Mouse (Mus musculus): Measurements from ENCODE around the gene Adra1d.

Gene Adra1d

DNA sequence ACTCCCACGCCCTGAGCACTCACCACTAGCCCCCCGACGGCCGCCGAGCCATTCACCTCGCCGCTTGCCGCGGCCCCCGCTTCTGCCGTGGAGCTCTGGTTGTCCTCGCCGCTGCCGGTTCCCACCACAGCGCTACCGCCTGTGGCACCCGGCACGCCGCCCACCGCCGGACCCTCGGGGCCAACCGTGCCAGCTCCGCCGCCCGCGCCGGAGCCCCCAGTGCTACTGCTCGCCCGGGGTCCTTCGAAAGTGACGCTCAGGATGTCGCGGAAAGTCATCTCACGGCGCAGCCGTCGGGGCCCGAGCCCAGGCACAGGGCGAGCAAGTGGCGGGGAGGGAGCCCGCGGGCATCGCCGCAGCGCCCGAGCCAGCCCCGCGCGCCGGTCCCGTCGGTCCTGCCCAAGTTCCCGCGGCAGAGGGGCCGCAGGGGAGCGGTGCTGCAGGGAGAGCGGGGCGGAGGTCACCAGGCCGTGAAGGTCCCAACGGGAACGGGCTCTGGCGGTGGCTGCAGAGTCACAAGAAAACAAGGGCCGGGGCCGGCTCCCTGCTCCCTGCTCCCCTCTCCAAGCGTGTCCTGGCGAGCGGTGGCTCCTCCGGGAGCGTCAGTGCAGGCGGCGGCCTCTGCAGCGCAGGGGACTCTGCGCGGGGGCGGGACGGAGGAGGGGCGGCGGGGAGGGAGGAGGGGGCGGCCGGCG, at the start of gene Adra1d:
Gene Adra1d (minus strand): TSS at position 393 of the 695 bp plus-strand sequence.
- DNase-seq (ENCODE audit: low spot score in 2 of 2): no peak

DNA sequence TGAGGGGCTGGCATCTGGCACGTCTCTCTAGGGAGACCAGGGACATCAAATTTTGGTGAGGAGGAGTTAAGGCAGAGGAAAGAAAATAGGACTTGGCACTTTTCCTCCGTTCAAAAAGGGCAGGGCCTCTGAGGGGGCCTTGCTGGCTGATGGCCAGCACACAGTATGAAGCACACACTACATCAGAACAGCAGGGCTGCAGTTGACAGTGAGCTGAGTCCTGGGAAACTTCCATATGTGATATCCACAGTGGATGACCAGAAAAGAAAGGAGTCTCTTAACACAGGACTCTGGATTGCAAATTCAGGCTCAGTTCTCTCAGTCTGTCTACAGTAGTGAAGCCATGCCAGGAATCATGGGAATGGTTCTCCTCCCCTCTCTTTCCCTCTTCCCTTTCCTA, 39.8 kb upstream of the Adra1d start:
- no peak for DNase-seq (ENCODE audit: low spot score in 2 of 2)

DNA sequence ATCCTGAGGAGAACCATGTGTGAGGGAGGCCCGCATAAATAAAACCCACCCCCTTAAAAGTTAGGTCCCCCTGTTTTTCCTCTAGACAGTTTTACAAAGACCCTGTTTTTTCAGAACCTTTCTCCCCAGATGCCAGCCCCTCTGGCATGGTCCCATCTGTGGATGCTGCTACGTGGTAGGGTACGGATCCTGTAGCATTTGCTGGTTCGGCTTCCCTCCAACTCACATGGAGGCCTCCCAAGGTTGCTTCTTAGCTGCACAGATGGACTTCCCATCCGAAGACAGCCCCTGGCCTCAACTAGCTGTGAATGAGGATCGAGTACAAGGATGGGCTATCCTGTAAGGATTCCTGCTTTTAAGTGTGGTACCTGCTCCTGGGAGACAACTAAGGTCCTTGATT, 32.8 kb upstream of the Adra1d start:
- DNase-seq (ENCODE audit: low spot score in 2 of 2): no peak

DNA sequence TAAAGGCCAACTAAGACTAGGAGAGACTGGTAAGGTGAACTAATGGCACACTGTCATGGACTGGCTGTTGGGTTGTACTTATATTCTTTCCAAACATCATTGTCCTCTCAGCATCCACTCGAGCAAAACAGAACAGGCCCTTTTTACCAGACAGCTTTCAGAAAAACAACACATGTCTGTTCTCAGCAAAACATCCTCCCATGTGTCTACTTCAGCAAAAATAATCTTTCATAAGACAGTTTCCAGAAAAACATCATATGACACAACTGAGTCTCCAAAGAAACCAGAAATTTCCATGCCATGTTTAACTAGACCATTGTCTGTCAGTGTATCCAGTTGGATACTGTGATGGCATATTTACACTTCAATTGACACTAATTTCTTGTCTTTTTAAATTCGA, 25.4 kb upstream of the Adra1d start:
- no peak for DNase-seq (ENCODE audit: low spot score in 2 of 2)

DNA sequence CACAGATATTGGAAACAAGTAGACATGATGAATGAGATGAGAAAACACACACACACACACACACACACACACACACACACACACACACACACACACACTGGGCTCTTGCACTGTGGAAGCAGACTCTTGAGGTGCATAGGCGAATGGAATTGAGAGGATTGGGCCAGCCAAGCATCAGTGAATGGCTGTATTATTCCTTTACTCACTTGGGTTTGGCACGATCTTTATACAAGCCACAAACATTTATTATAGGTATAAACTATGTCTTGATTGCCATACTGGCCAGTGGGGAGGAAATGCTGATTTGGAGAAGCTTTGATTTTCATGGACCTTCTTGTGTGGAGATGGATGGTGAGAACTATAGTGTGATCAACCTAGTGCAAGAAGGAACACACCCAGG, 19.4 kb upstream of the Adra1d start:
- no peak for DNase-seq (ENCODE audit: low spot score in 2 of 2)

DNA sequence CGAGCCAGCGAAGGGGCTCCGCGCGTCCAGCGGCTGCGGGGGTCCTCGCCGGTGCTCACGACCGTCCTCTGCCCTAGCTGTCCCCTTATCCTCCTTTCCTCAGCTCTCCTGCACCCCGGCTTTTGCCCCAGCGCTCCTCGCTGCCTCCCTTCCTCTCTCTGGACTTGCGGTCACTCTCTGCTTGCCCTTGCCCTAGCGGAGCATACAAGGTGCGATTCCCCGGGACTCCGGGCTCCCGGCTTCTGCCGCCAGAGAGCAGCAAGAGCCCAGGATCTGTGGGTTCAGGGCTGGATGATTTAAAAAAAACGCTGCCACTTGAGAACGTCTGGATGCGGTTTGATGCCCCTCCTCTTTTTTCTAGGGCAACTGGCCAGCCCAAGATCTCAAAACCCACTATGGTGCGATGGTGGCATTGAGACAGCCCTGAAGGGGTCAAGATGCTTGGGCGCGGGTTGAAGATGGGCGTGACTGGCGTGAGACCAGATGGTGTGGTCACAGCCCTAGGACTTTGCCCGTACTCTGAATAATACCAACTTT, 571 bp upstream of the Adra1d start:
- peak in 1 of 2 experiments; percentile 16 for DNase-seq (ENCODE audit: low spot score in 2 of 2)

DNA sequence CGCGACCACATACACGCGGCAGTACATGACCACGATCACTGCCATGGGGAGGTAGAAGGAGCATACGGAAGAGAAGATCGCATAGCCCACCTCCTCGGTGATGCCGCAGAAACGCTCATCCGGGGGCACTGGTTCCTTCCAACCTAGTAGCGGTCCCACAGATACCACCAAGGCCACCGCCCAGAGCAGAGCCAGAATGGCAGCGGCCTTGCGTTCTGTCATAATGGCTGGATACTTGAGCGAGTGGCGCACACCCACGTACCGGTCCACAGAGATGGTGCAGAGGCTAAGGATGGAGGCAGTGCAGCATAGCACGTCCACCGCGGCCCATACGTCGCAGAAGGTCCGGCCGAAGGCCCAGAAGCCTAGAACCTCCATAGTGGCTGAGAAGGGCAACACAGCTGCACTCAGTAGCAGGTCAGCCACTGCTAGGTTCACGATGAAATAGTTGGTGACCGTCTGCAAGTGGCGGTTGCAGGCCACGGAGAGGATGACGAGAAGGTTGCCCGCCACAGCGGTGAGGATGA, 676 bp downstream of the Adra1d start:
- no peak for DNase-seq (ENCODE audit: low spot score in 2 of 2)

DNA sequence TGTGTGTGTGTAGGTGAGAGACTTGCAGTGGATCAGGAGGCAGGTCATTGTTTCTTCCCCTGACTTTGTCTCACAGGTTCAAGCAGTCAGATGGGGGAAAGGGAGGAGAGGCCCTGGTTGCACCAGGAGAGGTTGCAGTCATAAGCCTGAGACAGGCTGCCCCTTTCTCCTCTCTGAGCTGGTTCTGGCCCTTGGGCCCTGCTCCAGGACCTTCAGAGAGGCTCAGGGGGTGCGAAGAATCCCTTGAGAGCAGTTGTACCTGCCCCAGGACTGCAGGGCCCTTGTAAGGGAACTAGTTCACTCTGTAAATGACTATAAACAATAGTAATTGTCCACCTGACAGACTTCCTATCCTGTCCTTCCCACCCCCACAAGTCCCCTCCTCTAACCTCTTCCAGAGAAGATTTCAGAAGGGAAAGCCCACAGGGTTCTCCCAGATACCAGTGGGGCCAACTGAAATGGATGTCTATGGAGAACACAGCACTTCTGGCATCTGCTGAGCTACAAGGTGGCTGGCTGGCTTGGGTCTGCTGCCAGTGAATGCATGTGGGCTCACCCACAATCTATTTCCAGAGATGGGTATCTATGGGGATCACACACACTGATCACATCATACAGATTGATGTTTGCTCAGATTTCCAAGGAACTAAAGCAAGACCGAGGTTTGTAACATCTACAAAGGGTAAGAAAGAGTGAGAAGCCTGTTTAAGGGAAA, 1.7 kb downstream of the Adra1d start:
- DNase-seq (ENCODE audit: low spot score in 2 of 2): no peak

DNA sequence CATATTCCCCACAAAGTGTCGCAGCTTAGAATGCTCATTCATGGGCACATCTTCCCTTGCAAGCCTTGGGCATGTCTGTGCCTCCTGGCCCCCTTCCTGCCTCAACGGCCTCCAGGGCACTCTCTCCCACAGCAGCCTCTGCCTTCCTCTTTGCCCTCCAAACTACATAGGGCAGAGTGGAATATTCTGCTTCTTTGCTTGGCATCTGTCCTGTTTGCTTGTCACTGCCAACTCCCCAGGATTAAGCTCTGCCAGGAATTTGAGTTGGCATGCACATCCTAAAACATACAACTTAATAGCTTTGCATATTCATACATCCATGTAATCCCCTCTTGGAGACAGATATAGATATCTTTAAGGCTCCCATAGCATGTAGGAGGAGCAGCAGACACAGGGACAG, 4.2 kb downstream of the Adra1d start:
- DNase-seq (ENCODE audit: low spot score in 2 of 2): no peak

DNA sequence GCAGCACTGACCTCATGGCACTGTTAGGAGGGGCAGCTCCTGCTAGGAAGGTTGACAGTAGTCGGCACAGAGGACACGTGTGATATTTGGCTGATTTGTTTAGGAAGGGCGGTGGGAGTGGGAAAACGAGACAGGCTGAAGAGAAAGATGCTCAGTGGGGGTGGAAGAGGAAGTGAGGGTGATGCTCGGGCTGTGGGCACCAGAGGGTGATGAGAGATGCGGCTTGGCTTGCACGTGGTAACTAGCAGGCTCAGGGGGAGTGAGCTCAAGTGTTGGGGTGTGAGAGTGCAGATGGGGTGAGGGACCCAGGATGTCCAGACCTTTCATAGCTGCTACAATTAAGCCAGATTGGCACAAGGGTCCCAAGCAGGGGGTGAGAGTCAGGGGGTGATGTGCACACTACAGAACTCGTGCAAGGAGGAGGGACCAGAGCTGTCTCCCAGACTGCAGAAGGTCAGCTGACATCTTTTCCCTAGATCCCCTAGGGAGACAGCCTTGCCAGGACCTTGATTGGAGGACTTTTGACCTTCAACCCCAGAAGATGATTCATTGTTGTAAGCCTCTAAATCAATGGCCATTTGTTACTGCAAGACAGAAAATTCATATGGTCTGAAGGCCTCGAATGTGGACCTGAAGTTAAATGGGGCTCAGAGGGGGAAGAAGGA, 9.2 kb downstream of the Adra1d start:
- no peak for DNase-seq (ENCODE audit: low spot score in 2 of 2)

DNA sequence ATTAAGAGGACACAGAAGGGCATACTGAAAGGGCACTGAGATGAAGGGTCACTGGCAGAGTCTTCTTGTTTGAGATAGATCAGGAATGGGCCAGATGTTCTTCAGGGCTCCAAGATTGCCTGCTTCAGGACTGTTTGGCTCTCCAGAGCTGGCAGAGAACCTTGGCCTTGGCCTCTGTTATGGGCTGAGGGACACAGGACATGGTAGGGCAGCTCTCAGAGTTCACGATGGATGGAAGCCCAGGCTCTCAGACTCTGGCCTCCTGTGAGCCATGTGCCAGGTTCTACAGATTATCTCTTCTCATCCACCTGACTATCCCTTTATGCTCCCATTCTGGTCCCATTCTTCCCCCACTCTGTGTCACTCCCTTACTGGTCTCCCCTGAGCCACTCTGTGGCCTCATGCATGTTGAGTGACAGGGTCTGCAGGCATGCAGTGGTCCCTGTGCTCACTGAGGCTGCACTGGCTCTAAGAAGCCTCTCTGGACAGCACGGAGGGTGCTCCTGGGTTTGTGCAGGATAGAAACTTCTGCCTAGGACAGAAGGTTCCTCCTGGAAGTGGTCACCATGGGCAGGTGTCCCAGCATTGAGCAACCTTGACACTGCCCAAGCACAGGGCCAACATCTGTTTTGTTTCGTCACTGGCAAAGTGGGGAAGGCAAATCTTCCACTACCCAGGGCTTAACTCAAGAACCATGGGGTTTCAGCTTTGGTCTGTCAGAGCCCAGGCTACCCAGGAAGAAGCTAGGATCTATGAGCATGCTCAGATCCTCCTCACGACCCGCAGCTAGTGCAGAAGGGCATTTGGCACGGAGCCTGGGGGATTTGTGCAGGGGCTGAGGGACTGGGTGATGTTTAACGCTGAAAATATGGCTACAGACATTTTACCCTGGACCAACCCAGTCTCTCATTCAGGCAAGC, 10.1 kb downstream of the Adra1d start:
- no peak for DNase-seq (ENCODE audit: low spot score in 2 of 2)

DNA sequence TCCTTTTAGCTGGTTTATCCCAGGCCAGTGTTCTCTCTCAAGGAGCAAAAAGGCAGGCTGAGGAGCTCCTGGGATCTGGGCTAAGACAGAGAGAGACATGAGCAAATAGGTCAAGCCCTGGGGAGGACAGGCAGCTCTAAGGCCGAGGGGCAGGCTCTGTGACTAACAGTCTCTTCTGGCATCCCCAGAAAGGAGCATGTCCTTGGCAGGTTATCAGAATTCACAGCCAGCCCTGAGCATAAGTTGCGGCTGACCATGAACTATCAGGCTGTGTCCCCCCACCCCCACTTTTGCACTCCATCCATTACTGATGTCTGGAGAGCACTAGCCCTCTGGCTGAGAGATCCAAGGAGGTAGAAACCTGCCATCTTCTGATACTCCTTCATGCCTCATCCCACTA, 11.2 kb downstream of the Adra1d start:
- no peak for DNase-seq (ENCODE audit: low spot score in 2 of 2)

DNA sequence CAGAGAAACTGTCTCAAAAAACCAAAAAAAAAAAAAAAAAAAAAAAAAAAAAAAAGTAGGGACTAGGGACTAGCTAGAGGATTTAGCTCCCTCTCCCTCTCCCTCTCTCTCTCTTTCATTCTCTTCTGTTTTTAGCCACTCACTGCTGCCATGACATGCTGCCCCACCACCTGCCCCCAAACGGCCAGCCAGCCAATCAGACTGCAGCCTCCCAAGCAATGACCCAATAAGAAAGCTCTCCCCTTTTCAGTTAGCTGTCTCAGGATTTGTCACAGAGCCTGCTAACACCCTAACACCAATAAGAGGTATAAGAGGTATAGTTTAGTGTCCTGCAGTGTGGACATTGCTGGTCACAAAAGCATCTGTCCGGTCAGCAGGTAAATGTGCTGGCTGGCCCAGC, 11.6 kb downstream of the Adra1d start:
- DNase-seq (ENCODE audit: low spot score in 2 of 2): no peak

DNA sequence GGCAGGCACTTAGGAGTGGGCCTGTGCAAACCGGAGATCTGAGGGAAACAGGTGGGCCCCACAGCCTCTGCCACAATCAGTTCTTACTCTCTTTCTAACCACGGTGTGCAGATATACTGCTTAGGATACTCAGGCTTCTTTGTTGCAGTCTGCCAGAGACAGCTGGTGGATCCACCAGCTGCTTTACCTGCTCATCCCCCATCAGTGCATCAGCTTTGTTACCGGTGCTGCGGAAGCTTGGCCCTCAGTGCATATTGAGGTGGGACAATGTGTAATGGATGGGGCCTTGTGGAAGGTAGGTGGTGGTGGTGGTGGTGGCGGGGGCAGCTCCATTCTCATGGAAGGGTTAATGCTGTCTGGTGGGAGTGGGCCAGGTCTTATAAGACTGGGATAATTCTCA, 13.0 kb downstream of the Adra1d start:
- no peak for DNase-seq (ENCODE audit: low spot score in 2 of 2)

DNA sequence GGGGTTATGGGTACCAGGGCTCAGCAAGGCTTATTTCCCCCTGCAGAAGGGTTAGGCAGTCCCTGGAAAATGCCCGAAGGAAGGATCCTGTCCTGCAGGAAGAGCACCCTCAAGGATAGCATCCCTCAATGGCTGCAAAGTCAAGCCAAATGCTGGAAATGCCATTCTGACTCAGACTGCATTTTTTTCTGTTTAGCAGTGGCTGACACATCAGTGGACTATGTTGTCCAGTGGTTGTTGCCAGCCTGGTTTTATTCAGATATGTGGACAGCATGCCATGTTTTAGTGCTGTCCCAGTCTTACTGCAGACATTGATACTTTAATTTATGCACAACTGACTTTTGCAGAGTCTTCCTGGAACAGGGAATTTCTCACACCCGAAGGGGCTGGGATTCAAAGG, 13.8 kb downstream of the Adra1d start:
- DNase-seq (ENCODE audit: low spot score in 2 of 2): no peak

DNA sequence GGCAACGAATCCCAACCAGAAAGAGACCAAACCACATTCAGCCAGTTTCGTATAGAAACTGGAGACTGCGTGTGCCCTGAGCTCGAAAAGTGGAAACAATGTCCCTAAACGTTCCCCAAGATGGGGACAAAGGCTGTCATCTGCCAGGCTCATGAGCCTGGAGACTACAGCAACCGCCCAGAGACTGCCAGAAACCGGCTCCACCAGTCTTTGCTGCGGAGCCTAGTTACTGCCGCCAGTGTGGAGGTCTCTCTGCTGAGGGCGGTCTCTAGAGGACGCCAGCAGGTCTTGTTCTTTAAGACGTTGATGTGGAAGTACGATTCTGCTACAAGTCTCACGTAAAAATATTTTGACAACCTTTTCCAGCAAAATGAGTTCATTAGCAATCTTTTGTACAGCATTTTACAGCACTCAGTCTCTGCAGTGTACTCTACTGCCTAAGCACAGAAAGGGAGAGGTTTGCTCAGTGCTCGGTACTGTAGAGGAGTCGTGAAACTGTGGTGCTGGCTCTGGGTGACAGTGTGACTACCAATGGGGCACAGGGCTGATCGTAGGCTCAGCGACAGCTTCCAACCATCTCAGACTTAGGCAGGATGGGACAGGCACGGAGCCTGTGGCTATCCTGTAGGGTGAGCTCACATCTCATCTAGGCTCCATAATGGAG, 15.2 kb downstream of the Adra1d start:
- no peak for DNase-seq (ENCODE audit: low spot score in 2 of 2)

DNA sequence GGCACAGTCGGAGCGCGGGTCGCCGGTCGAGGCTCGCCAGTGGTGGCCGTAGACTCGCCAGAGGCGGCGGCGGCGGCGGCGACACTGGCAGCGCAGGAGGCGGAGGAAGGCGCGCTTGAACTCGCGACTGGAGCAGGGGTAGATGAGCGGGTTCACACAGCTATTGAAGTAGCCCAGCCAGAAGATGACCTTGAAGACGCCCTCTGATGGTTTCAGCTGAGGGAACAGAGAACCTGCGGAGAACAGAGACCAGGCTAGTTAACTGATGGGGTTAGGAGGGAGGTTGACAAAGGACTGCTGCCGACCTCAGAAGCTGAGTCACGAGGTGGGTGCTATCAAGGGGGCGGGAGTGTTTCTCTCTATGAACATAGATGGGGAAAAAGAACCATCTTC, 15.8 kb downstream of the Adra1d start:
- DNase-seq (ENCODE audit: low spot score in 2 of 2): no peak

DNA sequence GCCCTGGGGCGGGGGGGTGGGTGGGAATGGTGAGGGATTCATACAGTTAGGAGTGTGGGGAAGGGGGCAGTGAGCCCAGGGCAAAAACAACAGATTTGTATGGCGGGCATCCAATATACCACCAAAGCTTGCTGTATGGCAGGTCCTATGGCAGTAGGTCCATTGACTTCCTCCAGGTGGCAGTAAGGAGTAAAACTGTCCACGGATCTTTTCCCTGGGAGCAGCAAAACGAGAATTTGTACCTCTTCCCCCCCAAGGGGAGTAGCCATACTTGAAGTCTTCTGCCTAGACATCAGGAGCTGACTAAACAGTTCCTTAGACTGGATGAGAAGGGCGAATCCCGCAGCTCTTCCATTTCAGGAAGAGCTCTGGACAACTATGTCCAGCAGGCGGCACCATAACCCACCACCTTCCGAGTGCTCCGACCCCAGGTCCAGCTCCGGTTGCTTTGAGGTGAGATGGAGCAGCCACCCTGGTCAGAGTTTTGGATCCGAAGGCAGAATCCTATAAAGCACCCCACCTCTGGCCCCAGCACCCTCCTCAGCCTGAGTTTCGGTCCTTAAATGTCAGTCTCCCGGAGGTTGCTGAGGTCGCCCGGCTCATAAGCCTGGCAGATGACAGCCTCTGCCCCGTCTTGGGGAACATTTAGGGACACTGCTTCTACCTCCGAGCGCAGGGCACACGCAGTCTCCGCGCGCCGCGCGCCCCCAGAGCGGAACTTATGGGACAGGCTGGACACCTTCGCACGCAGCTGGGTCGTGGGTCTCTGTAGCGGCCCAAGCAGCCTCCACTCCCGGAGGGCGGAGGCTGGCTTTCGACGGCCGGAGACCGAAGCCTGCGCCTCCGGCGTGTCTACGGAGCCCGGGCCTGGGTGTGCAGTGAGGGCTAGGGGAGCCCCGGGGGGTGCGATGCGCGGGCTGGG, 16.4 kb downstream of the Adra1d start:
- peak; percentile 17 to 27 for DNase-seq (ENCODE audit: low spot score in 2 of 2)

DNA sequence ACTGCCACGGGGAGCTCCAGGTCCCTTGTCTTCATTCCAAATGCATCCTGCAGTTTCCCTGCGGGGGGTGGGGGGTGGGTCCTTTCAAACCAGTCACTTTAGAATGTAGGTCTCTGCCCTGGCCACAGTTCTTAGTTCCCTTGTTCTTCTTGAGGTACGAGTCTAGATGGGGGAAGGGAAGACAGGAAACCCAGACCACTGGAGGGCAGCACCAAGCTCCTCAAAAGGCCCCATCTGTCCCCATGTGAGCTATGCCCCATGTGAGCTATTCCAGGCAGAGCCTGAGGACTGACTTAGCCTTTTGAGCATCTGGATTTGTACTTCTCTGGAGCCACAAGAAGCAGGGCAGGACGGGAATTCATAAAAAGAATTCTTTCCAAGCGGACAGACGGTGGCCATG, 19.6 kb downstream of the Adra1d start:
- DNase-seq (ENCODE audit: low spot score in 2 of 2): no peak

DNA sequence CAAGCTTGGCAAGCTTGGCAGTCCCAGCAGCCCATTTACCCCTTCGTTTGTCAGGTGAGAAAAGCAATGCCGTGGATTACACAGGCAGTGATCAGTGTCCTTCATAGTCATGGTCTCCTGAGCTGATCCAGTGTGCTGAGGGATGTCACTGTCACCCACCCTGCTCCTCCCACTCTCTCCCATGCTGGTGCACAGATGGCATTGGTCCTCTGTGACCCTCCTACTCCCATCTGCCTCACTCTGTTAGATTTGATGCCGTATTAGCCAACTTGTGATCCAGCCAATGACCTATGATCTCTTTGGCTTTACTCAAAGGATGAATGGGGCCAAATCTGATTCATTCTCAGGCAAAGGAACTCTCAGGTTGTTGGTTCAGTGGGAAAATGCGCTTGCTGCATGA, 20.4 kb downstream of the Adra1d start:
- DNase-seq (ENCODE audit: low spot score in 2 of 2): no peak

Data from spleen, postnatal 36 days (tissue).